Mouse (Mus musculus) right cerebral cortex, adult 18-20 months (tissue): ENCODE measurements around the gene Olfr813.
"Not testable (repeated sequence)": the region's sequence is repeated elsewhere in the genome, so short reads cannot be mapped to it uniquely, and the experiment has no call there.

Experiments used
- DNase-seq: peaks from one replicate; pipeline ENCODE4 v3.0.0; 2022; ENCODE audit warnings: mixed read lengths

Gene Olfr813

DNA sequence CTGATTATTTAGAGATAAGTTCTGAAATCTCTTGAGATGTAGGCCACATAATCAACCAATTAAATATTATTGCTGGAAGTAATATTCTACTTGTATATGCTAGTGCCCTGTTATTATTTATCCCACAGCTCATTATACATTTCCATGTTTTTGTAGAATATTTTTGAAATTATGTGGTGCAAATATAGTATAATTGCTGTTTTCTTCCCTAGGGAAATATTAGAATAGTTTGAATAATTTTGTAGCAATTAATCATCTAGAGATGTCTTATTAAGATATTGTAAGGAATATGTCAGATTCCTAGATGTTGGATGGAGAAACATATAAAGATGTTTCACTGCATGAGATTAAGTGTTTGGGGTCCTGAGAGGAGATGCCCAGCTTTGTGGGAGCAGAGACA lies at the start of gene Olfr813:
Gene Olfr813 (plus strand): TSS at position 301 of the 400 bp plus-strand sequence.
- no peak for DNase-seq

GRCm38 (mm10) chr10:129845994-129846393 lies 9.2 kb upstream of the Olfr813 start, which contains the start of gene Olfr812:
Gene Olfr812 (minus strand): TSS chr10:129846094.
- no peak for DNase-seq

DNA sequence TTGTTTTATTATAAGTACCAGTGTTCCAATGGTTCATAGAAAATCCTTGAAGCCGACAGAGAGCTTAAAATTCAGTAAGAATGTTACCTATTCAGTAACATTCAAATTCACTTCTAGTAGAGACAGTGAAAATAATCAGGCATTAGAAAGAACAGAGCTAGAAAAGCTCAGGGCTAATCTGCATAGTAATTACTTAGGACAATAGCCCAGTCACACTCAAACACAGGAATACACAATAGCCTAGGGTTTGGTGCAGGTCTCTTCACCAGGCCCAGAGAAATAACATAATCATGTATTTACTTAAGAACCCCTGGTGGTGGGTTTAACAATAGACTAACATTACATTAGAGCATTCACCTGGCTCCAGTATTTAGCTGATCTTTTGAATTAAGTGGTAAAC lies 7.8 kb upstream of the Olfr813 start:
- DNase-seq = no peak

- not testable (repeated sequence) for DNase-seq
Observed at GRCm38 (mm10) chr10:129879751-129880150, 24.6 kb downstream of the Olfr813 start, which contains the start of gene Olfr814. Gene Olfr814 (minus strand): TSS chr10:129879851.

- not testable (repeated sequence) for DNase-seq
Observed at GRCm38 (mm10) chr10:129885496-129885895, 30.3 kb downstream of the Olfr813 start.

DNA sequence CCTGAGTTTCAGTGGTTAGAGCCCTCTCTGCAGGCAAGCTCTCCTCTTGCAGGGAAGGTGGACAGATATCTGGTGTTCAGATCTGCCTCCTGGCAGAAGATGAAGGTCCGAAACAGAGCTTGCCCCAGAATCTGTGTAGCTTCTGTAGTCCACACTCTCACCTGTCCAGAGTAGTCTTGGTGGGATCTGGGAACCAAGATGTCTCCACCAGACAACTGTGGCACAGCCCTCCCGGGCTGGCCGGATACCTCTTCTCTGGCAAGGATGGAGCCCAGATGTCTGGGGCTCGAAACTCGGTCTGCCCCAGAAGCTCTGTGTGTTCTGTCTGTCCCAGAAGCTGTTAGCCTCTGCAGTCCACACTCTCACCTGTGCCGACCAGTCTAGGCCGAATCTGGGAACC lies 30.8 kb downstream of the Olfr813 start:
- DNase-seq = no peak

GRCm38 (mm10) chr10:129905767-129906166 lies 50.6 kb downstream of the Olfr813 start, which contains the start of gene Olfr815:
Gene Olfr815 (minus strand): TSS chr10:129905867.
- DNase-seq = not testable (repeated sequence)
